In the genomic region with DNA sequence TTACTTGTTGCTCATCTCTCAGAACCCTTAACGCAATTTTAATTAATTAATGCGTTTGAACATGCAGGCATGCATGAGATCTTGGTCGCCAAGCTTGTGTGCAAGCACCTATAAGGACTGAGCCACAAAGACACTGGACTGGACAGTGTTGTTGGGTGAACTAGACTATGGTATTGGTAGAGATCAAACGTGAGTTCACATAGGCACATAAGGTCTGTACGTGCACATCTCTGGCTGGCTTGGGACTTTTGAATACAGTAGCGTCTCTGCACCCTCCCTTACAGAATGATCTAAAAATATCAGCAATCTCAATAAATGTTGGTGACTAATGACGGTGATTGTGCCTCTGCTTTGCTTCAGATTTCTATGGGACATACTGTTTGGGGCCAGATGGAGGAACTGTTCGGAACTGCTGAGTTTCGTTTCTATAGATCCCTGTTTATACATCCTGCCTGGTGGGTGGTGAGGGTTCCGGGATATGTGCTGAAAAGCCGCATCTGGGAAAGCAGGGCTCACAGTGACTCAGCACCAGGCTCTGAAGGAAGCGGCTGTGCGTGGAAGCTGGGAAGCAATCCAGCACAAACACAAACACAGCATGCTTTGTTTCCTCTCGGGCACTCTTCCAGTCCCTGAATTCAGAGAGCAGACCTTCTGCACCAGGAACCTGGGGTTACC, we compare ENCODE assay signal across 7 mouse cellular contexts. TPM values are rescaled to one million over a fixed set of nuclear protein-coding genes. Genes with fewer than 3 reads are reported as not detected.
DNase-seq lines count a peak whose midpoint lies in the region; ATAC-seq lines count a peak whose summit lies in the region.

No protein-coding gene starts in this region.

- no peak overlapping the region for H3K27ac ChIP-seq in embryonic facial prominence, embryonic 13.5 days
- peak overlapping the region; percentile 33 for H3K27ac ChIP-seq in heart, embryonic 13.5 days (replicated peaks)
- H3K27ac ChIP-seq in kidney, embryonic 16.5 days (ENCODE audit: low read length): no peak overlapping the region
- no peak overlapping the region for H3K27ac ChIP-seq in limb, embryonic 12.5 days
- no peak overlapping the region for H3K27ac ChIP-seq in midbrain, embryonic 15.5 days

- ATAC-seq in embryonic facial prominence, embryonic 13.5 days (ENCODE audit: insufficient number of reproducible peaks, insufficient read depth, low FRiP score, low TSS enrichment, low read depth): peak; percentile 81; the same call in 1 of the 2 replicates
- peak; percentile 42; the same call in 1 of the 2 replicates for ATAC-seq in heart, embryonic 13.5 days (ENCODE audit: extremely low read depth, insufficient number of reproducible peaks, low FRiP score, low TSS enrichment)
- ATAC-seq in kidney, embryonic 16.5 days (ENCODE audit: low FRiP score, low TSS enrichment): peak; percentile 94
- 0 out of 2 replicates have a peak, but pooled peaks have one; percentile 54 for ATAC-seq in limb, embryonic 12.5 days (ENCODE audit: insufficient number of reproducible peaks, insufficient read depth, low FRiP score, low TSS enrichment, low read depth)
- ATAC-seq in midbrain, embryonic 15.5 days (replicated peaks): peak; percentile 85

- H3K4me1 ChIP-seq in embryonic facial prominence, embryonic 13.5 days: peaks cover 9% of the 10 kb centered on the region; the same call in 1 of the 2 replicates
- peaks cover 16% of the 10 kb centered on the region for H3K4me1 ChIP-seq in heart, embryonic 13.5 days
- H3K4me1 ChIP-seq in kidney, embryonic 16.5 days (ENCODE audit: insufficient read depth, low read length): 0 out of 2 replicates have a peak, but pooled peaks cover 4% of the 10 kb centered on the region
- peaks cover 27% of the 10 kb centered on the region for H3K4me1 ChIP-seq in limb, embryonic 12.5 days (replicated peaks)
- peaks cover 4% of the 10 kb centered on the region for H3K4me1 ChIP-seq in midbrain, embryonic 15.5 days

- H3K9ac ChIP-seq in embryonic facial prominence, embryonic 13.5 days: no peak overlapping the region
- H3K9ac ChIP-seq in heart, embryonic 13.5 days: no peak overlapping the region
- H3K9ac ChIP-seq in kidney, embryonic 16.5 days (replicated peaks; ENCODE audit: low read length): no peak overlapping the region
- no peak overlapping the region for H3K9ac ChIP-seq in limb, embryonic 12.5 days (replicated peaks)
- H3K9ac ChIP-seq in midbrain, embryonic 15.5 days: no peak overlapping the region

- H3K27me3 ChIP-seq in embryonic facial prominence, embryonic 13.5 days: peaks cover 4% of the 10 kb centered on the region
- peaks cover 3% of the 10 kb centered on the region; the same call in 1 of the 2 replicates for H3K27me3 ChIP-seq in heart, embryonic 13.5 days (replicated peaks)
- no peaks in the 10 kb centered on the region for H3K27me3 ChIP-seq in kidney, embryonic 16.5 days (ENCODE audit: insufficient read depth, low read length)
- H3K27me3 ChIP-seq in limb, embryonic 12.5 days: peaks cover 4% of the 10 kb centered on the region; the same call in 1 of the 2 replicates
- H3K27me3 ChIP-seq in midbrain, embryonic 15.5 days (replicated peaks): no peaks in the 10 kb centered on the region

- peak; percentile 58 for DNase-seq in brain, embryonic 18.5 days (ENCODE audit: low read depth, low spot score)
- no peak for DNase-seq in thymus, postnatal 36 days

- no peak overlapping the region for H3K4me3 ChIP-seq in embryonic facial prominence, embryonic 13.5 days
- no peak overlapping the region; the same call in 1 of the 2 replicates for H3K4me3 ChIP-seq in heart, embryonic 13.5 days
- H3K4me3 ChIP-seq in kidney, embryonic 16.5 days (ENCODE audit: low read length): peak overlapping the region; percentile 11; the same call in 1 of the 2 replicates
- no peak overlapping the region for H3K4me3 ChIP-seq in limb, embryonic 12.5 days (replicated peaks)
- H3K4me3 ChIP-seq in midbrain, embryonic 15.5 days: no peak overlapping the region

- no peaks in the 10 kb centered on the region for H3K36me3 ChIP-seq in embryonic facial prominence, embryonic 13.5 days
- H3K36me3 ChIP-seq in heart, embryonic 13.5 days: no peaks in the 10 kb centered on the region
- no peaks in the 10 kb centered on the region for H3K36me3 ChIP-seq in kidney, embryonic 16.5 days (ENCODE audit: insufficient read depth, low read length)
- H3K36me3 ChIP-seq in limb, embryonic 12.5 days: no peaks in the 10 kb centered on the region
- H3K36me3 ChIP-seq in midbrain, embryonic 15.5 days (replicated peaks): no peaks in the 10 kb centered on the region

- peak overlapping the region; percentile 21 for H3K4me2 ChIP-seq in embryonic facial prominence, embryonic 13.5 days
- H3K4me2 ChIP-seq in heart, embryonic 13.5 days: peak overlapping the region; percentile 42
- peak overlapping the region; percentile 26; the same call in 1 of the 2 replicates for H3K4me2 ChIP-seq in kidney, embryonic 16.5 days (replicated peaks; ENCODE audit: low read depth, low read length)
- peak overlapping the region; percentile 17; the same call in 1 of the 2 replicates for H3K4me2 ChIP-seq in limb, embryonic 12.5 days
- H3K4me2 ChIP-seq in midbrain, embryonic 15.5 days: no peak overlapping the region

- no peaks in the 10 kb centered on the region for H3K9me3 ChIP-seq in embryonic facial prominence, embryonic 13.5 days
- no peaks in the 10 kb centered on the region for H3K9me3 ChIP-seq in heart, embryonic 13.5 days
- no peaks in the 10 kb centered on the region for H3K9me3 ChIP-seq in kidney, embryonic 16.5 days (ENCODE audit: low read length)
- no peaks in the 10 kb centered on the region for H3K9me3 ChIP-seq in limb, embryonic 12.5 days
- H3K9me3 ChIP-seq in midbrain, embryonic 15.5 days: no peaks in the 10 kb centered on the region

- WGBS in embryonic facial prominence, embryonic 13.5 days: 48% methylated on average over 14 of the region's 14 CpGs
- 47% methylated on average over 14 of the region's 14 CpGs for WGBS in heart, embryonic 13.5 days
- WGBS in kidney, embryonic 16.5 days: 45% methylated on average over 14 of the region's 14 CpGs
- WGBS in limb, embryonic 12.5 days: 48% methylated on average over 14 of the region's 14 CpGs
- WGBS in midbrain, embryonic 15.5 days: 54% methylated on average over 14 of the region's 14 CpGs

RNA-seq across cellular contexts. Expression of gene Erich3, which starts 28.4 kb away (rescaled TPM):
- polyA plus RNA-seq in embryonic facial prominence, embryonic 13.5 days (2015; fragmentation: Nextera tagmentation; extraction: Ambion mirVana): 0.06 and 0.17 TPM in 2 replicates
- polyA plus RNA-seq in heart, embryonic 13.5 days (2015; fragmentation: Nextera tagmentation; extraction: Ambion mirVana): 0.04 and 0.23 TPM in 2 replicates
- polyA plus RNA-seq in kidney, embryonic 16.5 days (2015; fragmentation: Nextera tagmentation; extraction: Ambion mirVana): 0.04 and 0.18 TPM in 2 replicates
- 0.15 TPM in 2 replicates for polyA plus RNA-seq in limb, embryonic 12.5 days (2016; fragmentation: Nextera tagmentation; extraction: Ambion mirVana)
- polyA plus RNA-seq in midbrain, embryonic 15.5 days (2015; fragmentation: Nextera tagmentation; extraction: Ambion mirVana): 1.8 and 2.4 TPM in 2 replicates

Comparison
In these comparisons a context has a peak if more than half of its experiments do, and no peak if none do; other contexts are left out.
1. ATAC-seq: peak in every context shown above with its lines; median percentile 94 in kidney, embryonic 16.5 days; 85 in midbrain, embryonic 15.5 days; 81 in embryonic facial prominence, embryonic 13.5 days; 54 in limb, embryonic 12.5 days; 42 in heart, embryonic 13.5 days.